Mouse (Mus musculus): ENCODE measurements around the gene Utrn. TPM values are rescaled to one million over a fixed set of nuclear protein-coding genes. Genes with fewer than 3 reads are reported as not detected.
A peak's percentile ranks its signal among the peaks of the same experiment; 100 is the strongest.

Gene Utrn
- polyA plus RNA-seq, 1 experiment from 2014 or later, result 76.0 TPM

GRCm38 (mm10) chr10:12861381-12861780 is 7.8 kb downstream of the Utrn start:
- Histone ChIP-seq H3K9me3 (ENCODE audit: low read length) (no peaks in the 10 kb centered on the region), H3K27me3 (ENCODE audit: insufficient read depth, low read length) (no peaks in the 10 kb centered on the region), H3K4me2 (replicated peaks; ENCODE audit: low read depth, low read length) (no peak overlapping the region), H3K4me1 (ENCODE audit: insufficient read depth, low read length) (peaks cover 4% of the 10 kb centered on the region), H3K4me3 (ENCODE audit: low read length) (no peak overlapping the region), H3K36me3 (ENCODE audit: insufficient read depth, low read length) (peaks cover 9% of the 10 kb centered on the region), H3K27ac (ENCODE audit: low read length) (no peak overlapping the region), H3K9ac (replicated peaks; ENCODE audit: low read length) (no peak overlapping the region)
- 85% methylated on average over 2 of the region's 2 CpGs for WGBS
- ATAC-seq (ENCODE audit: low FRiP score, low TSS enrichment), result no peak

GRCm38 (mm10) chr10:12860765-12861164 is 8.4 kb downstream of the Utrn start:
- Histone ChIP-seq H3K27ac (ENCODE audit: low read length) (no peak overlapping the region), H3K9ac (replicated peaks; ENCODE audit: low read length) (no peak overlapping the region), H3K4me1 (ENCODE audit: insufficient read depth, low read length) (0 out of 2 replicates have a peak, but pooled peaks cover 3% of the 10 kb centered on the region), H3K4me2 (replicated peaks; ENCODE audit: low read depth, low read length) (no peak overlapping the region), H3K36me3 (ENCODE audit: insufficient read depth, low read length) (peaks cover 9% of the 10 kb centered on the region), H3K27me3 (ENCODE audit: insufficient read depth, low read length) (no peaks in the 10 kb centered on the region), H3K4me3 (ENCODE audit: low read length) (no peak overlapping the region), H3K9me3 (ENCODE audit: low read length) (no peaks in the 10 kb centered on the region)
- WGBS, result 85% methylated on average over 4 of the region's 4 CpGs
- ATAC-seq (ENCODE audit: low FRiP score, low TSS enrichment), result no peak

DNA sequence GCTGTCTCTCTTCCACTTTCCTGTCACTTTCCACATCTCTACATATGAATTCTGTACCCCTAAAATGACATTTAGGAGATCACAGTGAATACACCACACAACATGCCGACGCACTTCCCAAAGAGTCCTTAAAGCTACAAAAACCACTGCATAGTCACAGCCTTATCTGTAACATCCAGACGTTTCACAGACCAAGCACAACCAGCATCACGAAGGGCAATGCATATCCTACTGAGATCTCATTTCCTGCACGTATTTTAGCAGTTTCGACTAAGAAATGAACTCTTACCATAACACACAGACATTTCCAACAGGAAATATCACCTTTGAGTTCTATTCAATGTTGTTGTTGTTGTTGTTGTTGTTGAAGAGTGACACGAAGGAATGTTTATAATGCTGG is 8.8 kb downstream of the Utrn start:
- peaks cover 9% of the 10 kb centered on the region for H3K36me3 ChIP-seq (ENCODE audit: insufficient read depth, low read length)
- ATAC-seq (ENCODE audit: low FRiP score, low TSS enrichment), result no peak

DNA sequence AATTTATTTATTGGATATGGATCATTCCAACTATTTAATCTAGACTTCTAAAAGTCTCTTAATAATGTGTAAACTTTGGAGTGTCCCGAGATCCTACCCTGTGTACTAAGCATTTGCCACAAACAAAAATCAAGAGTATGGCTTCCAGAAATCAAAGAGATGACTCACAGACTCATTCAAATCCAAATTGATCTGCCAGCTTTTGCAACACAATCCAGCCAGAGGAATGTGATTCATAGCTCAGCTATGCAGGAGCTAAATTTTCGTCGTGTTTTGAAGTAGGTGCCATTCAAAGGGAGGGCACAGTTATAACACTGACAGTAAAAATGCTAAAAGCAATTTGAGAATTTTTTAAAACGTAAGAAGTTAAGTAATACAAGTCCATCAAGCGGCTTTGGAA is 11.1 kb downstream of the Utrn start:
- 69% methylated on average over 5 of the region's 5 CpGs for WGBS
- no peak overlapping the region for H3K27ac ChIP-seq (ENCODE audit: low read length)
- H3K4me1 ChIP-seq (ENCODE audit: insufficient read depth, low read length), result peaks cover 22% of the 10 kb centered on the region
- no peak for ATAC-seq (ENCODE audit: low FRiP score, low TSS enrichment)
- H3K36me3 ChIP-seq (ENCODE audit: insufficient read depth, low read length), result peaks cover 9% of the 10 kb centered on the region
- no peaks in the 10 kb centered on the region for H3K27me3 ChIP-seq (ENCODE audit: insufficient read depth, low read length)
- H3K4me2 ChIP-seq (replicated peaks; ENCODE audit: low read depth, low read length), result no peak overlapping the region
- no peak overlapping the region for H3K4me3 ChIP-seq (ENCODE audit: low read length)
- no peaks in the 10 kb centered on the region for H3K9me3 ChIP-seq (ENCODE audit: low read length)
- H3K9ac ChIP-seq (replicated peaks; ENCODE audit: low read length), result no peak overlapping the region

More for the DNA sequence above, 8.8 kb downstream of the Utrn start:
- Histone ChIP-seq H3K4me3 (ENCODE audit: low read length) (no peak overlapping the region), H3K4me2 (replicated peaks; ENCODE audit: low read depth, low read length) (no peak overlapping the region), H3K27ac (ENCODE audit: low read length) (no peak overlapping the region), H3K27me3 (ENCODE audit: insufficient read depth, low read length) (no peaks in the 10 kb centered on the region), H3K4me1 (ENCODE audit: insufficient read depth, low read length) (0 out of 2 replicates have a peak, but pooled peaks cover 3% of the 10 kb centered on the region), H3K9me3 (ENCODE audit: low read length) (no peaks in the 10 kb centered on the region), H3K9ac (replicated peaks; ENCODE audit: low read length) (no peak overlapping the region)
- 75% methylated on average over 7 of the region's 7 CpGs for WGBS

DNA sequence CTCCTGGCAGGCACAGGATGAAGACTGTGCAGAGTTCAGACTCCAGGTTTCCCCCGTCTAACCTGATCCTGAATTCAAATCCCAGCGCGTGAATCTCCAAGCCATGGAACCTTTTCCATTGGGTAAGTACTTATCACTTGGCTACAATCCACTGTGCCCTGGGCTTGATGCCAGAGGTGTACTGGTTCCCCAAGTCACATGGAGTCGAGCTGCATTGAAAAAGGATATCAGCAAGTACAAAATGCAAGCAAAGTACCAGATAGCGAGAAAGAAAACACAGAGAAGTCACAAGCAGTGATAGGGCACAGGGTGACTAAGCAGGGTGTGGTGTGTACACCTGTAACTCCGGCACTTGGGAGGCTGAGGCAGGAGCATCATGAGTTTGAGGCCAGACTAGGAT is 14.9 kb downstream of the Utrn start:
- Histone ChIP-seq H3K4me3 (ENCODE audit: low read length) (no peak overlapping the region), H3K4me2 (replicated peaks; ENCODE audit: low read depth, low read length) (no peak overlapping the region), H3K9me3 (ENCODE audit: low read length) (no peaks in the 10 kb centered on the region), H3K27ac (ENCODE audit: low read length) (peak overlapping the region; percentile 87), H3K36me3 (ENCODE audit: insufficient read depth, low read length) (no peaks in the 10 kb centered on the region), H3K9ac (replicated peaks; ENCODE audit: low read length) (no peak overlapping the region), H3K27me3 (ENCODE audit: insufficient read depth, low read length) (no peaks in the 10 kb centered on the region), H3K4me1 (ENCODE audit: insufficient read depth, low read length) (peaks cover 32% of the 10 kb centered on the region)
- 84% methylated on average over 6 of the region's 6 CpGs for WGBS
- no peak for ATAC-seq (ENCODE audit: low FRiP score, low TSS enrichment)

DNA sequence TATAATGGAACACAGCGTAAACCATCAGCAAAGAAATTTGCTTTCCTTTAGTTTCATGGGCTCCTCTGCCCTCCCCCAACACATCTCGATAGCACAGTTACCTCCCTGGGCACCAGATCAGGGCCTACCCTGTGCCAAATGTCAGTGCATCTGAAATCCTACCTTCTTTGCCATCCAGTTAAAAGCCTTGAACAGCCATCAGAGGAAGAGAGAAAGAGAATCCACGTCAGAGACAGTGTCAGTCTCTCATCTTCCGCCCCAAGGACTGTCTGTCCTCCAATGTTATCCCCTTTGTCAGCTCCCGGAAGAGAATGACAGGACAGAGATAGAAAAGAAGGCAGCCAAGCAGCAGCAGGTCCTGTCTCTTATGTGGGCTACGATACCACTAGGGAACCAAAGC is 15.4 kb downstream of the Utrn start:
- Histone ChIP-seq H3K27ac (ENCODE audit: low read length) (peak overlapping the region; percentile 87), H3K27me3 (ENCODE audit: insufficient read depth, low read length) (no peaks in the 10 kb centered on the region), H3K9me3 (ENCODE audit: low read length) (no peaks in the 10 kb centered on the region), H3K4me1 (ENCODE audit: insufficient read depth, low read length) (peaks cover 32% of the 10 kb centered on the region), H3K4me3 (ENCODE audit: low read length) (no peak overlapping the region), H3K4me2 (replicated peaks; ENCODE audit: low read depth, low read length) (no peak overlapping the region), H3K36me3 (ENCODE audit: insufficient read depth, low read length) (no peaks in the 10 kb centered on the region), H3K9ac (replicated peaks; ENCODE audit: low read length) (no peak overlapping the region)
- WGBS, result 66% methylated on average over 6 of the region's 6 CpGs
- ATAC-seq (ENCODE audit: low FRiP score, low TSS enrichment), result no peak

DNA sequence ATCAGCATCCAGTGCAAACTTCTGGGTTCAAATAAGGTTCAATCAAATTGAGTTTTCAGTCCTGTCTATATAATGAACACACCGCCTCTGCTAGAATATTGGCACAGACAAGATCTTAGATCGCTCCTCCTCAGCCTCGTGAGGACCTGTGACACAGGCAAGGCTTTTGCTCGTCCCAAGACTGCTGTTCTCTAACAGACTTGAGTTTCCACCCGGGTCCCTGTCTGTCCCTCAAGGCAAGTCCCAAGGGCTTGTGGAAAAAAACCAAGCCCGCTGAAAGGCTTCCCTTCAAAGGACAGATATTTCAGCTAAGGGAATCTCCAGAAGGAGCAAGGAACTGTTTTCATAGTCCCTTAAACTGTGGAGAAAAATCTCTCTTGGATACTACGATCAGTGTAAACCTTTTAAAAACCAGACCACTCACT is 16.0 kb downstream of the Utrn start:
- 45% methylated on average over 7 of the region's 7 CpGs for WGBS
- Histone ChIP-seq H3K36me3 (ENCODE audit: insufficient read depth, low read length) (no peaks in the 10 kb centered on the region), H3K4me2 (replicated peaks; ENCODE audit: low read depth, low read length) (peak overlapping the region; percentile 16; the same call in 1 of the 2 replicates), H3K9me3 (ENCODE audit: low read length) (no peaks in the 10 kb centered on the region), H3K9ac (replicated peaks; ENCODE audit: low read length) (0 out of 2 replicates have a peak overlapping the region, but pooled peaks have one; percentile 3), H3K4me1 (ENCODE audit: insufficient read depth, low read length) (peaks cover 32% of the 10 kb centered on the region), H3K27ac (ENCODE audit: low read length) (peak overlapping the region; percentile 87), H3K27me3 (ENCODE audit: insufficient read depth, low read length) (no peaks in the 10 kb centered on the region), H3K4me3 (ENCODE audit: low read length) (no peak overlapping the region)
- ATAC-seq (ENCODE audit: low FRiP score, low TSS enrichment), result peak; percentile 28; the same call in 1 of the 2 replicates

DNA sequence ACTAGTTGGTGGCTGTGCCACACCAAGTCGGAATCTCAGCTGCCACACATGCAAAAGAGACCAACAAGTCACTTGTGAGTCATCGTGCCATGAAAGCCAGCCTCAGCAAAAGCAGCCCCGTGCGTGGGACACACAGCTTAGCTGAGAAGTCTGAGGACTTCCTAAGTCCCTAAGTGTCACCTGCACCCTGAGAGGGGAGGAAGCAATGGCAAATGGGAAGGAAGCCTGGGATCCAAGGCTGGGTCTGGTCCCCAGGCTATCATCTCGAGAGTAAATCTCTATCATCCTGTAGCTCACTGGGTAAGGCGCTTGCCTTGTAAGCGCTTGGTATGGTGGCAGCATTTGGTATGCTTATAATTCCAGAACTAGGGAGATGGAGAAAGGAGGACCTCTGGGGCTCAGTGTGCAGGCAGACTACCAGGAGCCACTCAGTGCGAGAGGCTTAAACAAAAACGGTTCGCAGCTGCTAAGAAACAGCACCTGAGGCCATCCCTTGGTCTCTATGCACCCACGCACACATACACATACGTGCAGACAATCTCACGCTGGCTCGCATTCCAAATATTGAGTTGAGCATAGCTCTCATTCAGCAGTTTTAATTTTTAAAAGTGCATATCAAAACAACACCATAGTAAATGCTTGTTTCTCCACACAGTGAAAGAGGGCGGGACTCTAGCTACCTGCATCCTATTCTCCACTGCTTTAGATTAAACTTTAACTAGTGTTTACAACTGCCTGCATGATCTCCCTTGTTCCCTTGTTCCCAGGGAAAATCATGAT is 16.6 kb downstream of the Utrn start:
- Histone ChIP-seq H3K4me2 (replicated peaks; ENCODE audit: low read depth, low read length) (peak overlapping the region; percentile 16; the same call in 1 of the 2 replicates), H3K4me3 (ENCODE audit: low read length) (no peak overlapping the region), H3K4me1 (ENCODE audit: insufficient read depth, low read length) (peaks cover 32% of the 10 kb centered on the region), H3K27me3 (ENCODE audit: insufficient read depth, low read length) (no peaks in the 10 kb centered on the region), H3K36me3 (ENCODE audit: insufficient read depth, low read length) (no peaks in the 10 kb centered on the region), H3K9me3 (ENCODE audit: low read length) (no peaks in the 10 kb centered on the region), H3K27ac (ENCODE audit: low read length) (peak overlapping the region; percentile 87), H3K9ac (replicated peaks; ENCODE audit: low read length) (0 out of 2 replicates have a peak overlapping the region, but pooled peaks have one; percentile 9)
- 70% methylated on average over 15 of the region's 15 CpGs for WGBS
- ATAC-seq (ENCODE audit: low FRiP score, low TSS enrichment), result peak; percentile 75

DNA sequence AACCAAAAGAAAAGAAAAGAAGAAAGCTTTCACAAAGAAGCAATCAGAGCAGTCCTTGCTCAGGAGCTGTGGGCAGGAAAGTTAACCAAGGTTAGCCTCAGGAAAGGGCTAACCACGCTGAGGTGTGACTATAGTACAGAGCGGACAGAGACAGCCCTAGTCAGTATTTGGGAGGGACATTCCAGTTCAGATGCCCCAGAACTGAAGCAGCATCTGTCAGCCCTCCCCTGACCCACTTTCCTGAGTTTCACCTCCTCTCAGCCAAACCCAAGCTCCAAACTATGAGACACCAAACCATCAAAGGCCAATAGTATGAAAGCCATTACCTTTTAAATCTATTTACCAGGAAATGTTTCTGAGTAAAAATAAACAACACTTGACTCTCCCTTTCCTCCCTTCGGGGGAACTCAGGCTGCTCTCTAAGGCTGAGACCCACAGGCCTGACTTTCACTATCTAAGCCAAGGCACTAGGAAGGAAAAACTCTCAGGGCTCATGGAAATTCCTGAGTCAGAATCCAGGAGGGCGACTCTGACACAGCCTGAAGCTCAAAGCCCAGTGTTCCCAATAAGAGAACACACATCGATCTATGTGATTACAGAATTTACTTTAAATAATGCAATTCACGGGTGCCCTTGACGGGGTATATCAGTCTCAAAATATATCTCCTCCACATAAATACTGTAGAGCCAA is 18.2 kb downstream of the Utrn start:
- 76% methylated on average over 7 of the region's 7 CpGs for WGBS

More for the DNA sequence above, 18.2 kb downstream of the Utrn start:
- no peak overlapping the region for H3K9ac ChIP-seq (replicated peaks; ENCODE audit: low read length)
- H3K4me1 ChIP-seq (ENCODE audit: insufficient read depth, low read length), result peaks cover 32% of the 10 kb centered on the region
- no peak overlapping the region for H3K4me3 ChIP-seq (ENCODE audit: low read length)
- no peak overlapping the region for H3K4me2 ChIP-seq (replicated peaks; ENCODE audit: low read depth, low read length)
- ATAC-seq (ENCODE audit: low FRiP score, low TSS enrichment), result no peak
- H3K27me3 ChIP-seq (ENCODE audit: insufficient read depth, low read length), result no peaks in the 10 kb centered on the region
- 0 out of 2 replicates have a peak overlapping the region, but pooled peaks have one; percentile 6 for H3K27ac ChIP-seq (ENCODE audit: low read length)
- 0 out of 2 replicates have a peak, but pooled peaks cover 3% of the 10 kb centered on the region for H3K36me3 ChIP-seq (ENCODE audit: insufficient read depth, low read length)
- no peaks in the 10 kb centered on the region for H3K9me3 ChIP-seq (ENCODE audit: low read length)

Measured in kidney, embryonic 16.5 days (tissue).